Mouse (Mus musculus): Measurements from ENCODE around the gene 7420426K07Rik.

GRCm38 (mm10) chr9:98923119-98923518, 20.2 kb downstream of the 7420426K07Rik start:
- no peak for TF ChIP-seq CTCF (IDR thresholded peaks at IDR 0.05; ENCODE audit: extremely low read depth, insufficient read depth, insufficient read length, insufficient replicate concordance)
- TF ChIP-seq POLR2A (IDR thresholded peaks at IDR 0.05; ENCODE audit: low read depth, low read length), result no peak
